Mouse (Mus musculus): Measurements from ENCODE around the gene Gnao1. TPM values are rescaled to one million over a fixed set of nuclear protein-coding genes. Genes with fewer than 3 reads are reported as not detected.

The Gnao1 gene
- polyA plus RNA-seq, 1 experiment, result 443 TPM

GRCm38 (mm10) chr8:93920590-93920948 is 110.8 kb downstream of the Gnao1 start:
- no peak for DNase-seq (ENCODE audit: low read depth)
- TF ChIP-seq POLR2A (IDR thresholded peaks at IDR 0.05; ENCODE audit: borderline replicate concordance, extremely low read depth, insufficient read depth, insufficient read length, poor library complexity, severe bottlenecking) (no peak), CTCF (IDR thresholded peaks at IDR 0.05; ENCODE audit: borderline replicate concordance, extremely low read depth, insufficient read depth, insufficient read length) (no peak)

GRCm38 (mm10) chr8:93923897-93924334 is 114.2 kb downstream of the Gnao1 start:
- DNase-seq (ENCODE audit: low read depth), result no peak
- TF ChIP-seq POLR2A (IDR thresholded peaks at IDR 0.05; ENCODE audit: borderline replicate concordance, extremely low read depth, insufficient read depth, insufficient read length, poor library complexity, severe bottlenecking) (no peak), CTCF (IDR thresholded peaks at IDR 0.05; ENCODE audit: borderline replicate concordance, extremely low read depth, insufficient read depth, insufficient read length) (no peak)

GRCm38 (mm10) chr8:93925513-93925912 is 115.7 kb downstream of the Gnao1 start:
- peak; percentile 69 for DNase-seq (ENCODE audit: low read depth)
- no peak for TF ChIP-seq CTCF (IDR thresholded peaks at IDR 0.05; ENCODE audit: borderline replicate concordance, extremely low read depth, insufficient read depth, insufficient read length)
- TF ChIP-seq POLR2A (IDR thresholded peaks at IDR 0.05; ENCODE audit: borderline replicate concordance, extremely low read depth, insufficient read depth, insufficient read length, poor library complexity, severe bottlenecking), result no peak

GRCm38 (mm10) chr8:93929233-93929632 is 119.5 kb downstream of the Gnao1 start:
- TF ChIP-seq POLR2A (IDR thresholded peaks at IDR 0.05; ENCODE audit: borderline replicate concordance, extremely low read depth, insufficient read depth, insufficient read length, poor library complexity, severe bottlenecking) (no peak), CTCF (IDR thresholded peaks at IDR 0.05; ENCODE audit: borderline replicate concordance, extremely low read depth, insufficient read depth, insufficient read length) (no peak)
- DNase-seq (ENCODE audit: low read depth), result no peak

- peak; percentile 90 for DNase-seq (ENCODE audit: low read depth)
- TF ChIP-seq CTCF (IDR thresholded peaks at IDR 0.05; ENCODE audit: borderline replicate concordance, extremely low read depth, insufficient read depth, insufficient read length) (no peak), POLR2A (IDR thresholded peaks at IDR 0.05; ENCODE audit: borderline replicate concordance, extremely low read depth, insufficient read depth, insufficient read length, poor library complexity, severe bottlenecking) (no peak)
Measured at GRCm38 (mm10) chr8:93931336-93931735, 121.6 kb downstream of the Gnao1 start.

- TF ChIP-seq CTCF (IDR thresholded peaks at IDR 0.05; ENCODE audit: borderline replicate concordance, extremely low read depth, insufficient read depth, insufficient read length) (peak; percentile 94), POLR2A (IDR thresholded peaks at IDR 0.05; ENCODE audit: borderline replicate concordance, extremely low read depth, insufficient read depth, insufficient read length, poor library complexity, severe bottlenecking) (no peak)
- DNase-seq (ENCODE audit: low read depth), result peak; percentile 88
Measured at GRCm38 (mm10) chr8:93932873-93933272, 123.1 kb downstream of the Gnao1 start.

- TF ChIP-seq CTCF (IDR thresholded peaks at IDR 0.05; ENCODE audit: borderline replicate concordance, extremely low read depth, insufficient read depth, insufficient read length) (no peak), POLR2A (IDR thresholded peaks at IDR 0.05; ENCODE audit: borderline replicate concordance, extremely low read depth, insufficient read depth, insufficient read length, poor library complexity, severe bottlenecking) (no peak)
- DNase-seq (ENCODE audit: low read depth), result no peak
Measured at GRCm38 (mm10) chr8:93933288-93933687, 123.5 kb downstream of the Gnao1 start.

- DNase-seq (ENCODE audit: low read depth), result no peak
Measured at GRCm38 (mm10) chr8:93938193-93938592, 128.4 kb downstream of the Gnao1 start.

GRCm38 (mm10) chr8:93940542-93941423 is 131.0 kb downstream of the Gnao1 start:
- DNase-seq (ENCODE audit: low read depth), result no peak
- no peak for TF ChIP-seq POLR2A (IDR thresholded peaks at IDR 0.05; ENCODE audit: borderline replicate concordance, extremely low read depth, insufficient read depth, insufficient read length, poor library complexity, severe bottlenecking)

More at GRCm38 (mm10) chr8:93938193-93938592, 128.4 kb downstream of the Gnao1 start:
- TF ChIP-seq CTCF (IDR thresholded peaks at IDR 0.05; ENCODE audit: borderline replicate concordance, extremely low read depth, insufficient read depth, insufficient read length) (no peak), POLR2A (IDR thresholded peaks at IDR 0.05; ENCODE audit: borderline replicate concordance, extremely low read depth, insufficient read depth, insufficient read length, poor library complexity, severe bottlenecking) (no peak)

- TF ChIP-seq POLR2A (IDR thresholded peaks at IDR 0.05; ENCODE audit: borderline replicate concordance, extremely low read depth, insufficient read depth, insufficient read length, poor library complexity, severe bottlenecking) (no peak), CTCF (IDR thresholded peaks at IDR 0.05; ENCODE audit: borderline replicate concordance, extremely low read depth, insufficient read depth, insufficient read length) (no peak)
- peak; percentile 44 for DNase-seq (ENCODE audit: low read depth)
Measured at GRCm38 (mm10) chr8:93941636-93942054, 131.9 kb downstream of the Gnao1 start.

GRCm38 (mm10) chr8:93945781-93946180 is 136.0 kb downstream of the Gnao1 start:
- TF ChIP-seq CTCF (IDR thresholded peaks at IDR 0.05; ENCODE audit: borderline replicate concordance, extremely low read depth, insufficient read depth, insufficient read length) (no peak), POLR2A (IDR thresholded peaks at IDR 0.05; ENCODE audit: borderline replicate concordance, extremely low read depth, insufficient read depth, insufficient read length, poor library complexity, severe bottlenecking) (no peak)
- no peak for DNase-seq (ENCODE audit: low read depth)

- TF ChIP-seq CTCF (IDR thresholded peaks at IDR 0.05; ENCODE audit: borderline replicate concordance, extremely low read depth, insufficient read depth, insufficient read length), result no peak
- TF ChIP-seq POLR2A (IDR thresholded peaks at IDR 0.05; ENCODE audit: borderline replicate concordance, extremely low read depth, insufficient read depth, insufficient read length, poor library complexity, severe bottlenecking), result no peak
- no peak for DNase-seq (ENCODE audit: low read depth)
Measured at GRCm38 (mm10) chr8:93946397-93946796, 136.6 kb downstream of the Gnao1 start.
